Mouse (Mus musculus) fibroblast of lung, adult 2 months (primary cell): ENCODE measurements around the gene Rab4a.

Source experiments
- DNase-seq: peaks from one replicate; pipeline ENCODE4 v3.0.0-alpha.2; 2011; ENCODE audit warnings: low read depth

Rab4a gene

GRCm38 (mm10) chr8:123805718-123806373, at the start of gene Rab4a:
Rab4a (plus strand) TSS chr8:123805985.
- DNase-seq: peak; percentile 44

- no peak for DNase-seq
These were observed 48.9 kb upstream of the Rab4a start for GRCm38 (mm10) chr8:123756901-123757300.

- no peak for DNase-seq
These were observed 46.9 kb upstream of the Rab4a start for GRCm38 (mm10) chr8:123758935-123759334.

GRCm38 (mm10) chr8:123759933-123760332, 45.9 kb upstream of the Rab4a start:
- DNase-seq: no peak

GRCm38 (mm10) chr8:123760579-123760978, 45.2 kb upstream of the Rab4a start:
- DNase-seq: no peak

DNA sequence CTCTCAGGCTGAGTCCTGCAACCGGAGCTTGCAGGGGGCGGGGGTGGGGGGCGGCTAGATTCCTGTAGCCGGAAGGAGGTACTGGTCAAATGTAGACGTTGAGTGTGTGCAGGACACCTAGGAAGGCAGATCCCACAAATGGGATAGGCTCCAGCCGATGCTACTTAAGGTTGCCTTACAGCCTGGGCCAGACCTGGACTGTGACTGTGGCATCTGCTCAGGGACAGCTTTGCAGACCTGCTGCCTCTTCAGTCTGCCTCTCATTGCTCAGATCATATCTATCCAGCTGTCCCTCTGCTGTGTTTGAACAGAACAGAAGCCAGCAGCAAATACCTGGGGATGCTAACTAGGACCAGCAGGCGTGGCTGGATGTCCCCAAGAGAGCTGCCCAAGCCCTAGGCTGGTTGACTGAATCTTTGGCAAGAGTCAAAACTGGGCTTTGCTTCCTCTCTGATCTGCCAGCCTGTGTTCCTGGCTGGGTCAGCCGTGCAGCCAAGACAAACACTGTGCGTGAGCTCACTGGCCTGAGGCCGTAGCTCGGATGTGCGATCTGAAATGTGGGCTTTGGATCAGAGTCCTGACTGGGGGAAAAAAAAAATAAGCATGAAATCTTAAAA, 44.4 kb upstream of the Rab4a start:
- peak; percentile 84 for DNase-seq

GRCm38 (mm10) chr8:123761883-123762270, 43.9 kb upstream of the Rab4a start:
- DNase-seq: no peak

- no peak for DNase-seq
These were observed 42.4 kb upstream of the Rab4a start for GRCm38 (mm10) chr8:123763355-123763754.

DNA sequence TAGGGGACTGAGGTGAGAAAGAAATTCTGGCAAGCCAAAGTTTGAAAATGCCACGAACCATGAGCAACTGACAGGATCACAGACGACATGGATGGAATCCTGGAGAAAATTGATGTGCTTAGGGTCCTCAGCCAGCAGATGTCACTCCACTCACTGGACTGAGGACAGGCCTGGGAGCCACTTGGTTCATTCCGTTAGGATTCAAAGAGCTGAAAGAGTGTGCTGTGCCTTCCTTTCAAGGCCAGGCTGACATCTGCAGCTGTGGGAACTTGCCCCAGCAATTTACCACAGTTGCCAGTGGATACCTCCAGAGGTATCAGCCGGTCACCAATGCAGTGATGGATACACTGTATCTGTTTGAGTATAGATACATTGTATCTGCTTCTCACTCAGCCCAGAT, 41.1 kb upstream of the Rab4a start:
- DNase-seq: no peak

GRCm38 (mm10) chr8:123766516-123766915, 39.3 kb upstream of the Rab4a start:
- DNase-seq: no peak

DNA sequence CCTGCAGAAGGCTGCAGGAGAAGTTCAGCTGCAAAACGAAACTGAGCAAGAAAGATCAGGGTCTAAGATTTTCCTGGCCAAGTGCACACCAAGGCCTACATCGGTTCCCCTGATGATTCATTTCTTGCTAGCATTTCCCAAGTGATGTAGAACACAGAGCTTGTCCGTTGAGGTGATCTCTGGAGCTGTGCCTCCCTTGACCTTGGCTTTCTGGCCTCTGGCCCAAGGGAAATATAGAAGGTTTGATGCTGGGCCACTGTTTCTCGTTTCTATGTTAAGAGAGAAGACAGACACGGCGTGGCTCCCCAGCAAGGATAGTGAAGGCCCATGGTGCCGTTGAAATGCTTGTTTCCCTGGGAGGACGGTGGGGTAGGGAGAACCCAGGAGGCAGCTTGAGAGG, 37.9 kb upstream of the Rab4a start:
- DNase-seq: no peak

DNA sequence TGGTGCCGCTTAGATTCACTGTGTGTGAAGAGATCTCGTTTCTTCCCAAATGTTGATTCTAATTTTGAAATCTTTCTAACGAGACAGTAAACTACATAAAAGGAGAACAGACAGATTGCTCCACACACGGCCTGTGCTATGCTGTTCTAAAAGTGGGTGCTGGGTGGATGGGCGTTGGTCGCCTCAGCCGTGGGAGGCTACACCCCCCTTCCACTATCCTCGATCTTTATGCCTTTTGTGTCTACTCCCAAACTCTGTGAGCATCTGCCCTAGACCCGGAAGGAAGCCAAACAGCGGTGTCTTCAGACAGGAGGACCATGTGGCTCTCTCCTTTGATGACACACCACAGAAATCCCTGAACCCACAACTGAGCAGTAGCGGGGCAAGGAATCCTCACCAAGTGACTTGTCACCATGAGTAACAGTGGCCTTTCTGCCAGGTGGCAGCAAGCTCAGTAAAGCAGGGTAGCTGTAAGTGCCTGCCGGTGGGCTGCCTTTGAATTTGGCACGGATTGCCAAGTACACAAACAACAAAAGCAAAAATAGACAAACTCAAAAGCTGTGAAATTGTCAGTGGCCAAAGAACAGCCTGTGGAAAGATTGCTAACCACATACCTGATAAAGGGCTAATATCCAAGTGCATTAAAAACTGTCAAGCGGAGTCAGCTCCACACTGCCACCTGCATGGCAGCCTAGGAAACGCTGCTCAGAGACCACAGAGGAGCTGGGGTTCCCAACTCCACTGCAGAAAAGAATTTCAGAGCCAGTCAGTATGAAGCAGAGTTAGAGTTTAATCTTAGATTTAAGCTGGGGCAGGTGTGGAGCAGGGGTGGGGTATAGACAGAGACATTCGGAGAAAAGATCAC, 37.1 kb upstream of the Rab4a start:
- peak; percentile 54 for DNase-seq

- DNase-seq: no peak
These were observed 32.3 kb upstream of the Rab4a start for GRCm38 (mm10) chr8:123773468-123773867.

DNA sequence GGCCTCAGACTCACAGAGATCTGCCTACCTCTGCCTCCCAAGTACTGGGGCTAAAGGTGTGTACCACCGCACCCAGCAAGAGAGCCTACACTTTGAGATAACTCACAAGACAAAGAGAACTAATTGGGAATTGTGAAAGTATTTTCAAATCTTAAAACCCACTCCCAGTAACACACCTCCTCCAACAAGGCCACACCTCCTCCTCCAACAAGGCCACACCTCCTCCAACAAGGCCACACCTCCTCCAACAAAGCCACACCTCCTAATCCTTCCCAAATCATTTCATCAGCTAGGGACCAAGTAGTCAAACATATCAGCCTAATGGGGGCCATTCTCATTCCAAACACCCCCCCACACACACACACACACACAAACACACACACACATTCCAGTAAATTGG, 31.3 kb upstream of the Rab4a start:
- no peak for DNase-seq

DNA sequence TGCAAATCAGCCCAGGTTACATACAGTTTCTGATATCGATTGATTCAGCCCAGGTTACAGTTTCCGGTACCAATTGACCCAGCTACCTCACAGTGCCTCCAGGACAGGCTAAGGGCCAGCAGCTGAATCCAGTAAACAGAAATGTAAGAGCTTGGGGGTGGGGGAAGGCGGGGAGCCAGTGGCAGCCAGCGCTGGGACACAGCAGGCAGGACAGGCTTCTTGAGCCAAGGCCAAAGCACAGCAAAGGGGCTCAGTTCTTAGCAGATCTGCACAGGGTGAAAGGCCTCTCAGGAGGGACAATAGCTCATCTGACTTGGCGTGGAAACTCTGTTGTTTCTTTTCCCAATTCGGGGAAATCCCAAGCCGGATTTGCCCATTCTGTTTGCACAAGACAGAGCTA, 28.5 kb upstream of the Rab4a start:
- no peak for DNase-seq

DNA sequence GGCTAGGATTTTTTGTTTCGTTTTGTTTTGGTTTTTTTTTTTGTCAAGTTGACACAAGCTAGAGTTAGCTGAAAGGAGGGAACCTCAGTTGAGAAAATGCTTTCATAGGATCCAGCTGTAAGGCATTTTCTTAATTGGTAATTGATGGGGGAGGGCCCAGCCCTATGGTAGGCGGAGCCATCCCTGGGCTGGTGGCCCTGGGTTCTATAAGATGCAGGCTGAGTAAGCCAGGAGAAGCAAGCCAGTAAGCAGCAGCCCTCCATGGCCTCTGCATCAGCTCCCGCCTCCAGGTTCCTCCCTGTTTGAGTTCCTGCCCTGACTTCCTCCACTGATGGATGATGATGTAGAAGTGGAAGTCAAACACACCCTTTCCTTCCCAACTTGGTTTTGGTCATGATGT, 25.3 kb upstream of the Rab4a start:
- DNase-seq: no peak

DNA sequence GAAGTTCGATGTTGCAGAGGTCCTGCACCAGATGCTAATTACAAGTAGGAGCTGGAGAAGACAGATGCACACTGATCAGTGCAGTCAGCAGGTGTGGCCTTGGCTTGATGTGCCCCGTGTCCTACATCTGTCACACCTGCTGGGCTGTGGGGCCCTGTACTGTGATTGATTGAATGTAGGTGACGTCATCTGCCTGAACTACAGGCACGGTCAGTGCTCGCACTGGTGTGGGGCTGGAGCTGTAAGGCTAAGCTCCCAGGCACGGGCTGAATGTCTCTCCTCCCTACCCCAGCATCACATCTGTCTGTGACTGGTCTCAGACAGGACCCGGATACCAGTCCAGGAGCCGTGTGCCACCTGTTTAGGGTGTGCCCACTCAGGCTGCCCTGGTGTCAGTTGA, 24.5 kb upstream of the Rab4a start:
- DNase-seq: no peak

GRCm38 (mm10) chr8:123783525-123784249, 22.1 kb upstream of the Rab4a start:
- DNase-seq: peak; percentile 57

DNA sequence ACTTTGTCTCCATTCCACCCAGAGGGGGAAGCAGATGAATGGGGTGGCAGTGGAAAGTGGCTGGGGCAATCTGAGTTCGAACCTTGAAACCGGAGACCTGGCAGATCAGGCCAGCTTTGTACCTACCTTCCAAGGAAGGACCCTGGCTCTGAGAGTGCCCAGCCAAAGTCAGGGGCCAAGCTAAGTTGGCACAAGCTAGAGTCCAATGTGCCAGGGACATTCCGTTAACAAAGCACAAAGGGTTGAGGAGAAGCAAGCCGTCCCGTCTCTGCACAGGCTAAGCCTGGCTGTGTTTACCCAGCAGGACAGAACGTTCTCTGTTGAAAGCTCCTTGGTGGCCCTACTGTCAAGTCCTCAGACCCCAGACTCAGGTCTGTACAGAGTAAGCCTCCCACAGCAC, 19.6 kb upstream of the Rab4a start:
- DNase-seq: no peak

- no peak for DNase-seq
These were observed 19.1 kb upstream of the Rab4a start for GRCm38 (mm10) chr8:123786644-123787043.

DNA sequence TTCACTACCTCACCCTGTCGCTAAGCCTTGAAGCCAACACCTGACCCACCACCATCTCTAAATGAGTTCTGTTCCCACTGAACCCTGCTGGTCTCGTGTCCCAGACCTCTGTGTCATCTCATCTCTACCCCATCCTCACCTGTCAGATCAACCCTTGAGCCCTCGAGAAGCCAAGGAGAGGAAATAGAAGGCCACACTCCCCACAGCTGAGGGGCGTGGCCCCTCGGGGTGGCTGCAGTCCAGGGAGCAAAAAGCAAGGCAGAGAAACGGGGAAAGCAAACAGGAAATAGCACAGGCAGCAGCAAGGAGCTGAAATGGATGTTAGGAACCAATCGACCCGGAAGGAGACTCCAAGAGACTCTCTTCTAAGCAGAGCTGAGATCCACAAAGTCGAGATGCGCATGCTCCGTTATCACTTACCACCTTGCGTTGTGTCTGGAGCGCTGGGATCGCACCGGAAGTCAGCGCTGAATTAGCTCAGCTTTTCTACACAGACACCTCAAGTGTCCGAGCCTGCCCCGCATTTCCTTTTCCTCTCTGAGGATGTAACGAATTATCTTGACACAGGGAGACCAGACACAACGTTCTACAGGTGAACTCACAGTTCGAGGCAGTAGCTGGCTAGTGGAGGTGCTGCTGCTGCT, 18.4 kb upstream of the Rab4a start:
- no peak for DNase-seq
